Mouse (Mus musculus): Measurements from ENCODE around the gene Dpf2. TPM values are rescaled to one million over a fixed set of nuclear protein-coding genes. Genes with fewer than 3 reads are reported as not detected.

The Dpf2 gene
- 128 and 137 TPM in 2 replicates for polyA plus RNA-seq (2015; fragmentation: Nextera tagmentation; extraction: Ambion mirVana)

- H3K27me3 ChIP-seq: no peaks in the 10 kb centered on the region
- 0 out of 2 replicates have a peak, but pooled peaks have one; percentile 6 for ATAC-seq (ENCODE audit: low FRiP score)
- H3K36me3 ChIP-seq: peaks cover 24% of the 10 kb centered on the region
- WGBS: 23% methylated on average over 13 of the region's 13 CpGs
- H3K4me3 ChIP-seq: peak within 1 kb of the TSS; percentile 100
- peak within 1 kb of the TSS; percentile 94 for H3K9ac ChIP-seq
- peaks cover 38% of the 10 kb centered on the region for H3K4me1 ChIP-seq (replicated peaks)
- H3K27ac ChIP-seq: peak within 1 kb of the TSS; percentile 89
- H3K9me3 ChIP-seq: no peaks in the 10 kb centered on the region
- H3K4me2 ChIP-seq: peak within 1 kb of the TSS; percentile 90
These were observed at the start of gene Dpf2 for GRCm38 (mm10) chr19:5913007-5913719. Gene Dpf2, minus strand, starts transcription at chr19:5913010.

GRCm38 (mm10) chr19:5957371-5957770, 44.6 kb upstream of the Dpf2 start:
- ATAC-seq (ENCODE audit: low FRiP score): no peak
- Histone ChIP-seq H3K4me3 (no peak overlapping the region), H3K36me3 (peaks cover 38% of the 10 kb centered on the region), H3K4me1 (replicated peaks) (peaks cover 7% of the 10 kb centered on the region; the same call in 1 of the 2 replicates), H3K9me3 (no peaks in the 10 kb centered on the region), H3K27ac (no peak overlapping the region), H3K4me2 (no peak overlapping the region), H3K27me3 (no peaks in the 10 kb centered on the region), H3K9ac (no peak overlapping the region)
- 93% methylated on average over 5 of the region's 5 CpGs for WGBS

GRCm38 (mm10) chr19:5956685-5957084, 43.9 kb upstream of the Dpf2 start:
- WGBS: 34% methylated on average over 3 of the region's 3 CpGs
- H3K4me2 ChIP-seq: no peak overlapping the region
- H3K27me3 ChIP-seq: no peaks in the 10 kb centered on the region
- 0 out of 2 replicates have a peak, but pooled peaks cover under 1% of the 10 kb centered on the region for H3K4me1 ChIP-seq (replicated peaks)
- H3K9me3 ChIP-seq: no peaks in the 10 kb centered on the region
- H3K27ac ChIP-seq: no peak overlapping the region
- H3K9ac ChIP-seq: no peak overlapping the region
- peaks cover 44% of the 10 kb centered on the region for H3K36me3 ChIP-seq
- no peak overlapping the region for H3K4me3 ChIP-seq
- ATAC-seq (ENCODE audit: low FRiP score): no peak; the same call in 1 of the 2 replicates

GRCm38 (mm10) chr19:5955704-5956670, 43.2 kb upstream of the Dpf2 start:
- WGBS: 83% methylated on average over 28 of the region's 28 CpGs

GRCm38 (mm10) chr19:5954936-5955335, 42.1 kb upstream of the Dpf2 start:
- 94% methylated on average over 10 of the region's 10 CpGs for WGBS
- Histone ChIP-seq H3K27ac (no peak overlapping the region), H3K4me1 (replicated peaks) (no peaks in the 10 kb centered on the region), H3K9ac (no peak overlapping the region), H3K4me3 (no peak overlapping the region), H3K9me3 (no peaks in the 10 kb centered on the region), H3K36me3 (peaks cover 62% of the 10 kb centered on the region), H3K27me3 (no peaks in the 10 kb centered on the region), H3K4me2 (no peak overlapping the region)
- ATAC-seq (ENCODE audit: low FRiP score): no peak

More at GRCm38 (mm10) chr19:5955704-5956670, 43.2 kb upstream of the Dpf2 start:
- Histone ChIP-seq H3K27me3 (no peaks in the 10 kb centered on the region), H3K4me3 (no peak overlapping the region), H3K4me2 (no peak overlapping the region), H3K27ac (no peak overlapping the region), H3K36me3 (peaks cover 51% of the 10 kb centered on the region), H3K9me3 (no peaks in the 10 kb centered on the region), H3K9ac (no peak overlapping the region), H3K4me1 (replicated peaks) (no peaks in the 10 kb centered on the region)
- no peak for ATAC-seq (ENCODE audit: low FRiP score)

- no peak overlapping the region for H3K27ac ChIP-seq
These were observed 41.4 kb upstream of the Dpf2 start for GRCm38 (mm10) chr19:5954031-5954710.

GRCm38 (mm10) chr19:5953201-5953770, 40.5 kb upstream of the Dpf2 start:
- no peaks in the 10 kb centered on the region for H3K9me3 ChIP-seq
- WGBS: 94% methylated on average over 19 of the region's 19 CpGs
- no peaks in the 10 kb centered on the region for H3K4me1 ChIP-seq (replicated peaks)
- H3K27ac ChIP-seq: no peak overlapping the region
- H3K9ac ChIP-seq: no peak overlapping the region
- peaks cover 58% of the 10 kb centered on the region for H3K36me3 ChIP-seq
- H3K4me3 ChIP-seq: no peak overlapping the region
- H3K4me2 ChIP-seq: no peak overlapping the region
- H3K27me3 ChIP-seq: no peaks in the 10 kb centered on the region
- ATAC-seq (ENCODE audit: low FRiP score): no peak

More at GRCm38 (mm10) chr19:5954031-5954710, 41.4 kb upstream of the Dpf2 start:
- H3K36me3 ChIP-seq: peaks cover 65% of the 10 kb centered on the region
- 89% methylated on average over 22 of the region's 22 CpGs for WGBS
- no peaks in the 10 kb centered on the region for H3K9me3 ChIP-seq
- no peak overlapping the region for H3K4me3 ChIP-seq
- ATAC-seq (ENCODE audit: low FRiP score): no peak
- no peak overlapping the region for H3K9ac ChIP-seq
- H3K27me3 ChIP-seq: no peaks in the 10 kb centered on the region
- H3K4me2 ChIP-seq: no peak overlapping the region
- no peaks in the 10 kb centered on the region for H3K4me1 ChIP-seq (replicated peaks)

GRCm38 (mm10) chr19:5952071-5952691, 39.4 kb upstream of the Dpf2 start:
- ATAC-seq (ENCODE audit: low FRiP score): no peak
- no peak overlapping the region for H3K4me2 ChIP-seq
- H3K4me3 ChIP-seq: no peak overlapping the region
- peaks cover 61% of the 10 kb centered on the region for H3K36me3 ChIP-seq
- WGBS: 88% methylated on average over 13 of the region's 13 CpGs
- H3K4me1 ChIP-seq (replicated peaks): no peaks in the 10 kb centered on the region
- H3K9me3 ChIP-seq: no peaks in the 10 kb centered on the region
- H3K27ac ChIP-seq: no peak overlapping the region
- H3K27me3 ChIP-seq: no peaks in the 10 kb centered on the region
- H3K9ac ChIP-seq: 0 out of 2 replicates have a peak overlapping the region, but pooled peaks have one; percentile 43

GRCm38 (mm10) chr19:5951631-5952030, 38.8 kb upstream of the Dpf2 start:
- WGBS: 93% methylated on average over 16 of the region's 16 CpGs
- Histone ChIP-seq H3K9ac (no peak overlapping the region), H3K4me3 (no peak overlapping the region), H3K36me3 (peaks cover 61% of the 10 kb centered on the region), H3K9me3 (no peaks in the 10 kb centered on the region), H3K27ac (no peak overlapping the region), H3K4me2 (no peak overlapping the region), H3K4me1 (replicated peaks) (no peaks in the 10 kb centered on the region), H3K27me3 (no peaks in the 10 kb centered on the region)
- no peak for ATAC-seq (ENCODE audit: low FRiP score)

GRCm38 (mm10) chr19:5950218-5950617, 37.4 kb upstream of the Dpf2 start:
- Histone ChIP-seq H3K9me3 (no peaks in the 10 kb centered on the region), H3K9ac (no peak overlapping the region), H3K27me3 (no peaks in the 10 kb centered on the region), H3K4me2 (no peak overlapping the region), H3K36me3 (peaks cover 65% of the 10 kb centered on the region), H3K4me3 (no peak overlapping the region), H3K27ac (no peak overlapping the region), H3K4me1 (replicated peaks) (no peaks in the 10 kb centered on the region)
- no peak for ATAC-seq (ENCODE audit: low FRiP score)
- WGBS: 95% methylated on average over 11 of the region's 11 CpGs

GRCm38 (mm10) chr19:5945891-5946290, 33.1 kb upstream of the Dpf2 start:
- Histone ChIP-seq H3K4me1 (replicated peaks) (0 out of 2 replicates have a peak, but pooled peaks cover 4% of the 10 kb centered on the region), H3K9me3 (no peaks in the 10 kb centered on the region), H3K36me3 (peaks cover 43% of the 10 kb centered on the region), H3K27ac (no peak overlapping the region), H3K4me2 (no peak overlapping the region), H3K9ac (peak overlapping the region; percentile 43; the same call in 1 of the 2 replicates), H3K27me3 (no peaks in the 10 kb centered on the region), H3K4me3 (no peak overlapping the region)
- no peak for ATAC-seq (ENCODE audit: low FRiP score)
- WGBS: 88% methylated on average over 8 of the region's 8 CpGs
